Mouse (Mus musculus): ENCODE data around the gene Itih3.

Gene Itih3

GRCm38 (mm10) chr14:30861421-30862125, 62.0 kb downstream of the Itih3 start:
- DNase-seq (ENCODE audit: low spot score): no peak
